Mouse (Mus musculus): ENCODE results near the gene Tap1. TPM values are rescaled to one million over a fixed set of nuclear protein-coding genes. Genes with fewer than 3 reads are reported as not detected.

Gene Tap1
- polyA plus RNA-seq, 1 experiment from 2014 or later, result 1.8 TPM

DNA sequence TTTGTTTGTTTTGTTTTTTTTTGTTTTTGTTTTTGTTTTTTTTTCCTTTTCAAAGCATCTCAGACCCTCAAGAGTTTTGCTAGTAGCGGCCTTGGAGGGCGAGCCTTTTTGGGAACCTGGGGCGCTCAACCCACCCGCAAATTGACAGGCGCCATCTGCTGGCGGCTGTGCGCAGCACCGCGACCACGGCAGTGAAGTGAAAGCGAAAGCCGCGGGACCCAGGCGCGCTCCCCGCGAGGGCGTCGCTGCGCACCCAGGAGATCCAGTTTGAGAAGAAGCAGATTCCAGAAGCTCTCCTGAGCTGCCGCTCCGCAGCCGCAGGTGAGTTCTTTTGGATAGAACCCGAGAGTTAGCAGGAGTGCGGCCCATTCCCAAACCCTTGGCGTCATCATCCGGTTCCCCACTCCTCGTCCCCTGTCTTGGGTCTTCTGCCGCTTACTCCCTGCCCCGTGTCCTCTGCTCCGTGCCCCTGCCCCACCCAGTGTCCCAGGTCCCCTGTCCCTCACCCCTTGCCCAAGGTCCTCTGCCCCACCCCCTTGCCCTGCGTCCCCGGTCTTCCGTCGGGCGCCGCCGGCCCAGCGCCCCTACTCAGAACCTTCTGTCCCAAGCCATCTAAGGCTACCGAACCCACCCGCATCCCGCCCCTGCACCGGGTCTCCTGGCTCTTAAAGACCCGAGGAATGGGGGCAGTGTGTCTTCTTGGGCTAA lies 17.1 kb downstream of the Tap1 start:
- H3K9ac ChIP-seq (ENCODE audit: low read depth, low read length), result peak overlapping the region; percentile 84
- peak overlapping the region; percentile 93 for H3K4me2 ChIP-seq
- peaks cover 9% of the 10 kb centered on the region for H3K4me1 ChIP-seq (replicated peaks; ENCODE audit: control insufficient read depth, insufficient read depth, low read length)
- peak overlapping the region; percentile 85 for H3K4me3 ChIP-seq (ENCODE audit: low read depth, low read length)
- 1% methylated on average over 44 of the region's 44 CpGs for WGBS
- H3K27ac ChIP-seq (ENCODE audit: low read depth, low read length), result 0 out of 2 replicates have a peak overlapping the region, but pooled peaks have one; percentile 7
- peak; percentile 80 for DNase-seq (ENCODE audit: low spot score)
- peaks cover 12% of the 10 kb centered on the region for H3K27me3 ChIP-seq (replicated peaks; ENCODE audit: control insufficient read depth, insufficient read depth, low read length)
- H3K36me3 ChIP-seq (ENCODE audit: control insufficient read depth, insufficient read depth, low read length), result no peaks in the 10 kb centered on the region
- H3K9me3 ChIP-seq (ENCODE audit: control insufficient read depth, low read length), result no peaks in the 10 kb centered on the region
- 0 out of 2 replicates have a peak, but pooled peaks have one; percentile 61 for ATAC-seq (replicated peaks; ENCODE audit: low FRiP score)

DNA sequence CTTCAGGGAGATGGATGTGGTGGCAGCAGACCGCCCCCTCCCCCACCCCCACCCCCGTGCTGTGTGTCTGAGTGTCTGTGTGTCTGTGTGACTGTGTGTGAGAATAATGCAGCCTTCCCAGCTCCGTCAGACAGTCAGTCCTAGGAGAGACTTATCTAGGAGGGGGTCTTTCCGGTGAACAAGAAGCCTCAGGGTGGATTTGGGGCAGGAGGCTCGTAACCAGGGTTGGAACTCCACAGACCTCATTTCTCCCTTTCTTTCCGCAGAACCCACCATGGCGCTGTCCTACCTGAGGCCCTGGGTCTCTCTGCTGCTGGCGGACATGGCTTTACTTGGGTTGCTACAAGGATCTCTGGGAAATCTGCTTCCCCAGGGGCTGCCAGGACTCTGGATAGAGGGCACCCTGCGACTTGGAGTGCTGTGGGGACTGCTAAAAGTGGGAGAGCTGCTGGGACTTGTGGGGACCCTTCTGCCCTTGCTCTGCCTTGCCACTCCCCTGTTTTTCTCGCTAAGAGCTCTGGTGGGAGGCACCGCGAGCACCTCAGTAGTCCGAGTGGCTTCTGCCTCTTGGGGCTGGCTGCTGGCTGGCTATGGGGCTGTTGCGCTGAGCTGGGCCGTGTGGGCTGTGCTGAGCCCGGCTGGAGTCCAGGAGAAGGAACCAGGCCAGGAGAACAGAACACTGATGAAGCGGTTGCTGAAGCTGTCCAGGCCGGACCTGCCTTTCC lies 17.8 kb downstream of the Tap1 start:
- DNase-seq (ENCODE audit: low spot score) (no peak), ATAC-seq (replicated peaks; ENCODE audit: low FRiP score) (no peak)
- Histone ChIP-seq H3K9me3 (ENCODE audit: control insufficient read depth, low read length) (no peaks in the 10 kb centered on the region), H3K4me2 (peak overlapping the region; percentile 93), H3K9ac (ENCODE audit: low read depth, low read length) (peak overlapping the region; percentile 84), H3K27ac (ENCODE audit: low read depth, low read length) (0 out of 2 replicates have a peak overlapping the region, but pooled peaks have one; percentile 7), H3K4me1 (replicated peaks; ENCODE audit: control insufficient read depth, insufficient read depth, low read length) (peaks cover 9% of the 10 kb centered on the region), H3K4me3 (ENCODE audit: low read depth, low read length) (peak overlapping the region; percentile 85), H3K27me3 (replicated peaks; ENCODE audit: control insufficient read depth, insufficient read depth, low read length) (peaks cover 11% of the 10 kb centered on the region), H3K36me3 (ENCODE audit: control insufficient read depth, insufficient read depth, low read length) (no peaks in the 10 kb centered on the region)
- WGBS, result 14% methylated on average over 18 of the region's 18 CpGs

DNA sequence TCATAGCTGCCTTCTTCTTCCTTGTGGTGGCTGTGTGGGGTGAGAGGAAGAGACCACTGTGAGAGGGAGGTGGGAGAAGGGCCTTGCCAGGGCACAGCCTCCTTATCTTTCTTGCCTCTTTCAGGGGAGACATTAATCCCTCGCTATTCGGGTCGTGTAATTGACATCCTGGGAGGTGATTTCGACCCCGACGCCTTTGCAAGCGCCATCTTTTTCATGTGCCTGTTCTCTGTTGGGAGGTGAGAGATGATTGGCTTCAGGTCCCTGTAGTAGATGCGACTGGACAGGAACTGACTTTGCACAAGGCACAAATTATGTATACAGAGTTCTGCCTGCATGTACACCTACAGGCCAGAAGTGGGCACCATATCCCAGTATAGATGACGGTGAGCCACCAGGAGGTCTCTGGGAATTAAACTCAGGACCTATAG lies 18.4 kb downstream of the Tap1 start:
- H3K27me3 ChIP-seq (replicated peaks; ENCODE audit: control insufficient read depth, insufficient read depth, low read length), result peaks cover 11% of the 10 kb centered on the region
- DNase-seq (ENCODE audit: low spot score) (no peak), ATAC-seq (replicated peaks; ENCODE audit: low FRiP score) (peak; percentile 54; the same call in 1 of the 2 replicates)
- peaks cover 10% of the 10 kb centered on the region for H3K4me1 ChIP-seq (replicated peaks; ENCODE audit: control insufficient read depth, insufficient read depth, low read length)
- peak overlapping the region; percentile 93 for H3K4me2 ChIP-seq
- WGBS, result 17% methylated on average over 9 of the region's 9 CpGs
- no peaks in the 10 kb centered on the region for H3K36me3 ChIP-seq (ENCODE audit: control insufficient read depth, insufficient read depth, low read length)
- peak overlapping the region; percentile 84; the same call in 1 of the 2 replicates for H3K9ac ChIP-seq (ENCODE audit: low read depth, low read length)
- H3K27ac ChIP-seq (ENCODE audit: low read depth, low read length), result no peak overlapping the region
- H3K9me3 ChIP-seq (ENCODE audit: control insufficient read depth, low read length), result no peaks in the 10 kb centered on the region
- peak overlapping the region; percentile 85 for H3K4me3 ChIP-seq (ENCODE audit: low read depth, low read length)

DNA sequence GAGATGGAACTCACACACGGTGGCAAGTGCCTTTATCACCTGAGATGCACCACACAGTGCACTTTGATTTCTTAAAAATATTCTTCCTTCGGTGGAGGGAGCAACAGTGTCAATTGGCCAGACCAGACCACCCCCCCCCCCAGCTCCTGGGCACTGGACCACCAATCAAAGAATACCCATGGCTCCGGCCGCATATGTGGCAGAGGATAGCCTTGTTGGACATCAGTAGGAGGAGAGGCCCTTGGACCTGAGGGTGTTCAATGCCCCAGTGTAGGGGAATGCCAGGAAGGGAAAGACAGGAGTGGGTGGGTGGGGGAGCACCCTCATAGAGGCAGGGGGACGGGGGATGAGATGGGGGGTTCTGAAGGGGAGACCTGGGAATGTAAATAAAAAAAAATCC lies 19.4 kb downstream of the Tap1 start:
- DNase-seq (ENCODE audit: low spot score) (no peak), ATAC-seq (replicated peaks; ENCODE audit: low FRiP score) (no peak)
- WGBS, result 80% methylated on average over 5 of the region's 5 CpGs
- no peak overlapping the region for H3K9ac ChIP-seq (ENCODE audit: low read depth, low read length)
- H3K4me3 ChIP-seq (ENCODE audit: low read depth, low read length), result no peak overlapping the region
- H3K27me3 ChIP-seq (replicated peaks; ENCODE audit: control insufficient read depth, insufficient read depth, low read length), result peaks cover 13% of the 10 kb centered on the region
- H3K4me2 ChIP-seq, result no peak overlapping the region
- H3K4me1 ChIP-seq (replicated peaks; ENCODE audit: control insufficient read depth, insufficient read depth, low read length), result peaks cover 19% of the 10 kb centered on the region
- H3K36me3 ChIP-seq (ENCODE audit: control insufficient read depth, insufficient read depth, low read length), result no peaks in the 10 kb centered on the region
- no peaks in the 10 kb centered on the region for H3K9me3 ChIP-seq (ENCODE audit: control insufficient read depth, low read length)
- no peak overlapping the region for H3K27ac ChIP-seq (ENCODE audit: low read depth, low read length)

DNA sequence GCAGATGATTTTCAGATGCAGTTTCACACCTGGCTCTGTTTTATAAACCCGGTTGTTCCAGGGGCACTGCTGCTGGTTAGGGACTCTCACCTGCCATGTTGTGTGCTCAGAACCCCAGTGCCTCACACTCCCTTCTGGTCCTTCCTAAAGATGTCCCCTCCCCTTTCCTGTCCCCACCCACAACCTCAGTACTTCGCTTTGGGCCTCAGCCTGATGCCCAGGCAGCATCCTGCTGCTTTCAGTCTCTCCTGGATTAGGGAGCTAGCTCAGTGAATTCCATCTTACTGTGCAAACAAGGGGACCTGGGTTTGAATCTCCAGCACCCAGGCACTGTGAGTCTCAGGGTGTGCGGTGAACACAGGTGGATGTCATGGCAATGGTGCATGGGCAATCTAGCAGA lies 20.1 kb downstream of the Tap1 start:
- no peaks in the 10 kb centered on the region for H3K36me3 ChIP-seq (ENCODE audit: control insufficient read depth, insufficient read depth, low read length)
- H3K27me3 ChIP-seq (replicated peaks; ENCODE audit: control insufficient read depth, insufficient read depth, low read length), result peaks cover 20% of the 10 kb centered on the region
- H3K4me3 ChIP-seq (ENCODE audit: low read depth, low read length), result no peak overlapping the region
- H3K27ac ChIP-seq (ENCODE audit: low read depth, low read length), result no peak overlapping the region
- DNase-seq (ENCODE audit: low spot score) (no peak), ATAC-seq (replicated peaks; ENCODE audit: low FRiP score) (no peak)
- no peak overlapping the region for H3K9ac ChIP-seq (ENCODE audit: low read depth, low read length)
- H3K4me2 ChIP-seq, result no peak overlapping the region
- no peaks in the 10 kb centered on the region for H3K9me3 ChIP-seq (ENCODE audit: control insufficient read depth, low read length)
- peaks cover 21% of the 10 kb centered on the region for H3K4me1 ChIP-seq (replicated peaks; ENCODE audit: control insufficient read depth, insufficient read depth, low read length)
- 63% methylated on average over 3 of the region's 3 CpGs for WGBS

DNA sequence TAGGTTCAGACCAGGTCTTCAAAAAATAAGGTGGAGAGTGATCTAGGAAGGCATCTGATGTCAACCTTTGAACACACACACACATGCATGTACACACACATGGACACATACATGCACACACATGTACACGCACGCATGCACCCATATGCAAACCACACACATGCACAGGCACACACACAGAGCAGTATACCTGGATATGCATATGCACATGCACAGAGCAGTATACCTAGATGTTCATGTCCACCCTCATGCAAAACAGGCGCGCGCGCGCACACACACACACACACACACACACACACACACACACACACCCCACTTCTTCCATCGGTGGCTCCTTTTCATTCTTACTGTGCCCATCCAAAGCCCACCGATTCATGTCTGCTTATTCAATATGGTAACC lies 20.5 kb downstream of the Tap1 start:
- no peak overlapping the region for H3K27ac ChIP-seq (ENCODE audit: low read depth, low read length)
- H3K4me2 ChIP-seq, result no peak overlapping the region
- peaks cover 23% of the 10 kb centered on the region for H3K27me3 ChIP-seq (replicated peaks; ENCODE audit: control insufficient read depth, insufficient read depth, low read length)
- no peaks in the 10 kb centered on the region for H3K9me3 ChIP-seq (ENCODE audit: control insufficient read depth, low read length)
- H3K4me3 ChIP-seq (ENCODE audit: low read depth, low read length), result no peak overlapping the region
- ATAC-seq (replicated peaks; ENCODE audit: low FRiP score), result no peak
- H3K36me3 ChIP-seq (ENCODE audit: control insufficient read depth, insufficient read depth, low read length), result no peaks in the 10 kb centered on the region
- DNase-seq (ENCODE audit: low spot score), result no peak
- WGBS, result 92% methylated on average over 9 of the region's 9 CpGs
- H3K9ac ChIP-seq (ENCODE audit: low read depth, low read length), result no peak overlapping the region
- H3K4me1 ChIP-seq (replicated peaks; ENCODE audit: control insufficient read depth, insufficient read depth, low read length), result peaks cover 21% of the 10 kb centered on the region

DNA sequence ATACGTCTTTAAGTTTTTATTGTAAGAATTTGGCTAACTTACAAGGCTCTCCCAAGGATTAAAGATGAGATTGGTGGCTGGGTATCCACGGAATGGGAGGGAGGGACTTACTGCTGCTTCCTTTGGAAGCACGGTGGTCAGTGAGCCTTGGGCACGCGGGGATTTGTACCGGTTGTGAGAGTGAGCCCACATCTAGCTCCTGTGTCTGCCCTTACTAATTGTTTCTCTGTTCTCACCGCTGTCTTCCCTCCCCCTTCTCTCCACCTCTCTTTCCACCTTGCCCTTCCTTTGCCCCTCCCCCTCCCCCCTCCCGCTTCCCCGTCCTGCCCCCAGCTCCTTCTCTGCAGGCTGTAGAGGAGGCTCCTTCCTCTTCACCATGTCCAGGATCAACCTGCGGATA lies 21.1 kb downstream of the Tap1 start:
- H3K27ac ChIP-seq (ENCODE audit: low read depth, low read length), result no peak overlapping the region
- 24% methylated on average over 10 of the region's 10 CpGs for WGBS
- no peaks in the 10 kb centered on the region for H3K36me3 ChIP-seq (ENCODE audit: control insufficient read depth, insufficient read depth, low read length)
- peaks cover 21% of the 10 kb centered on the region for H3K4me1 ChIP-seq (replicated peaks; ENCODE audit: control insufficient read depth, insufficient read depth, low read length)
- H3K27me3 ChIP-seq (replicated peaks; ENCODE audit: control insufficient read depth, insufficient read depth, low read length), result peaks cover 22% of the 10 kb centered on the region
- no peaks in the 10 kb centered on the region for H3K9me3 ChIP-seq (ENCODE audit: control insufficient read depth, low read length)
- ATAC-seq (replicated peaks; ENCODE audit: low FRiP score) (no peak), DNase-seq (ENCODE audit: low spot score) (no peak)
- no peak overlapping the region for H3K9ac ChIP-seq (ENCODE audit: low read depth, low read length)
- no peak overlapping the region for H3K4me3 ChIP-seq (ENCODE audit: low read depth, low read length)
- H3K4me2 ChIP-seq, result no peak overlapping the region

DNA sequence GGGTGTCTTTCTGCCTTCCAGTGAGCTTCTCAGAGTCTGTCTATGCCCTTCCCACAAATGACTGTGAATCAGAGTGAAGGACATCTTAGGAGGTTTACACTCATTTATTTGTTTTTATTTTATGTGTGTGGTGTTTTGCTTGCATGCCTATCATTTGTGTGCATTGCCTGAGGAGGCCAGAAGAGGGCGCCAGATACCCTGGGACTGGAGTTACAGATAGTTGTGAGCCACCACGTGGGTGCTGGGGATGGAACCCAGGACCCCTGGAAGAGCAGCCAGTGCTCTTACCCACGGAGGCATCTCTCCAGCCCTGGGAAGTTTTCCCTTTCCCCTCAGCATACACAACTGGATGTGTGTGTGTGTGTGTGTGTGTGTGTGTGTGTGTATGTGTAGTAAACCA lies 22.3 kb downstream of the Tap1 start:
- ATAC-seq (replicated peaks; ENCODE audit: low FRiP score), result no peak
- Histone ChIP-seq H3K9me3 (ENCODE audit: control insufficient read depth, low read length) (no peaks in the 10 kb centered on the region), H3K4me3 (ENCODE audit: low read depth, low read length) (no peak overlapping the region), H3K4me2 (no peak overlapping the region), H3K27me3 (replicated peaks; ENCODE audit: control insufficient read depth, insufficient read depth, low read length) (peaks cover 34% of the 10 kb centered on the region), H3K9ac (ENCODE audit: low read depth, low read length) (no peak overlapping the region), H3K36me3 (ENCODE audit: control insufficient read depth, insufficient read depth, low read length) (no peaks in the 10 kb centered on the region), H3K4me1 (replicated peaks; ENCODE audit: control insufficient read depth, insufficient read depth, low read length) (peaks cover 21% of the 10 kb centered on the region), H3K27ac (ENCODE audit: low read depth, low read length) (no peak overlapping the region)
- WGBS, result 38% methylated on average over 3 of the region's 3 CpGs
- no peak for DNase-seq (ENCODE audit: low spot score)
